Mouse (Mus musculus) spleen, postnatal 36 days (tissue): ENCODE data around the gene Ipmk.

Experiments used
- DNase-seq, 2 experiments: peaks; one replicate each; pipeline ENCODE4 v3.0.0; 2022; ENCODE audit warnings: low spot score in 2 of 2, mixed read lengths in 1 of 2

Ipmk gene

DNA sequence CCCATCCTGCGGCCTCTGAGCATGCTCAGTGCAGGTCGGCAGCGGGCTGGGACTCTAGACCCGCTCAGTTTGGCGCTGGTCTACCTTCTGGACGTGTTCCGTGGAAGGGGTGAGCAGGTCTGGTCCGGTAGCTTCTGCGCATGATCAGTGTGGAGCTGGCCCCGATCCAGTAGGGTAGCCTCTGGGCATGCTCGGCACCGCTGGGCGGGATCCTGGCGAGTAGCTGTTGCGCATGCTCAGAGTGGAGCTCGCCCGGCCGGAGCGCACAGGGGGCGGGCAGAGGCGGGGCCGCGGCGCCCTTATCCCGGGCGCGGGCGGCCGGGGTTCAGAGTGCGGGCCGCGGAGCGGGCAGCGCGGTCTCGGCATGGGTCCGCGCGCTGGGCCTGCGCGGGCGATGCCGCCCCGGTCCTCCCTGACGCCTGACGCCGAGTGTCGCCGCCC lies at the start of gene Ipmk:
Gene Ipmk, plus strand, starts transcription at position 255 of the 441 bp plus-strand sequence.
- DNase-seq, result peak; percentile 98

DNA sequence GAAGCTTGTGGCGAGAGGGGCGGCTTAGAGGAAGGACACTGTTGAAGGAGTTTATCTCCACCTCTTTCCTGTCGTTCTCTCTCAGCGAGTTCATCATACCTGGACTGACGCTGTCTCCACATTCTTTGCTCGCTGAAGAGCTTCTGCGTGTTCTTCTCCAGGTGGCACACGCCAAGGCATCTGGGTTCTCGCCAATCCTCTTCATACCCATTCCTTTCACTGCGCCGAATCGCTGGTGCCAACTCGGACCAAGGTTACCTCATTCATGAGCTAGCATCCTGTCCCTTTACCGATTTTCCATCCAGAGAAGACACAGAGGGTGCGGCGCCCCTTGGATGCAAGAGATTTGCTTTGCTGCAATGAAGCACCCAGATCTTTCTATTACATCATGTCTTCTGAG lies 47.4 kb upstream of the Ipmk start:
- no peak for DNase-seq

DNA sequence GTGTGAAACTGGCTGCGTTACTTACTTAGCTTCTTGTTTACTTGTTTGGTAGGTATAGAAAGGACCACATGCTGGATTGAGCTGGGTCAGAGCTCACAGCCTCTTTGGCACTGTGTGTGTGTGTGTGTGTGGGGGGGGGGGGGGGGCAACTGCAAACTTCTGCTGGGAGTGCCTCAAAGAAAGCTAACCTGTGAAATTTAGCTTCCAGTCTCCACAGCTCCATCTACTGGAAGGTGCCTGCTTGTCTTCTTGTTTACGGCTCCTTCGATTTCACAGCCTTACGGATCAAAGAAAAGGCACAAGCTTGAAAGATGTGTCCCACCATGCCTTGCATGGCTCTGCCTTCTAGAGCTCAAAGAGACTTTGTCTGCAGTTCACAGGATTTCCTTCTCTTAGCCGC lies 45.1 kb upstream of the Ipmk start:
- DNase-seq, result peak in 1 of 2 experiments; percentile 12

DNA sequence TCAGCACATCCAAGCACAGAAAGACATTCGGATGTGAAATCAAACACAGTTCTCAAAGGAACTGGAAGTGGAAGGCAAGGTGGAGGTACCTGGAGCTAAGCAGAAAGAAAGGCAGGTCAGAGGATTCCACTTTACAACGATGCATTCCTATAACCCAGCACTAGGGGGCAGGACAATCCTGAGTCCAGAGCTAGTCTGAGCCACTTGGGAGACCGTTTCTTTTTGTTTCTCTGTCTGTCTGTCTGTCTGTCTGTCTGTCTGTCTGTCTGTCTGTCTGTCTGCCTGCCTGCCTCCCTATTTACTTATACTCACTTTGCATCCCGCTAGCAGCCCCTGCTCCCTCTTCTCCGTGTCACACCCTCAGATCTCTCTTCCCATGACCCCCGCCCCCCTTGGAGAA lies 41.4 kb upstream of the Ipmk start:
- peak in 1 of 2 experiments; percentile 21 for DNase-seq

DNA sequence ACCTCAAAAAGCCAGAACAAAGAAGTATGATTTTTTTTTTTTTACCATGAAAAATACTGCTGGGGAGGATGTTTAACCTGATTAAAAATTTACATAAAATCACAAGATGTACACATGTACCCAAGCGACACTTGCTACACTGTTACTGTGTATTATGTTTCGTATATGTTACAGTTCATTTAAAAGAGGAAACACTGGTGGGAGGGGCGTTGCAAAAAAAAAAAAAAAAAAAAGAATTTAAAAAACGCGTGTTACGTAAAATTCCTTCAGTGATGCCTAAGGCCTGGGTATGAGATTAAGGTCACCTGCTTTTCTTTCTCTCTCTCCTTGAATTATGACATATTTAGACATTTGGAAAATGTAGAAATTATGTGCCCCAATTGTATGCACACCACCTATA lies 40.8 kb upstream of the Ipmk start:
- no peak for DNase-seq

DNA sequence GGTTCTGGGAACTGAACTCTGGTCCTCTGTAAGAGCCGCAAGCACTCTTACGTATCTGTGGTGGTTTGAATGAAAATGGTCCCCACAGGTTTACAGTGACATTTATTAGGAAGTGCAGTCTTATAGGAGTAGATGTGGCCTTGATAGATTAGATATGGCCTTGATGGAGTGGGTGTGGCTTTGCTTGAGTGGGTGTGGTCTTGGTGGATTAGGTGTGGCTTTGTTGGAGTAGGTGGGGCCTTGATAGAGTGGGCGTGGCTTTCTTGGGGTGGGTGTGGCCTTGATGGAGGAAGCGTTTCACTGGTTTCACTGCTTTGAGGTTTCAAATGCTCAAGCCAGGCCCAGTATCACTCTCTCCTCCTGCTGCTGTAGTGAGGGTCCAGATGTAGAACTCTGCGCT lies 39.4 kb upstream of the Ipmk start:
- DNase-seq, result no peak

DNA sequence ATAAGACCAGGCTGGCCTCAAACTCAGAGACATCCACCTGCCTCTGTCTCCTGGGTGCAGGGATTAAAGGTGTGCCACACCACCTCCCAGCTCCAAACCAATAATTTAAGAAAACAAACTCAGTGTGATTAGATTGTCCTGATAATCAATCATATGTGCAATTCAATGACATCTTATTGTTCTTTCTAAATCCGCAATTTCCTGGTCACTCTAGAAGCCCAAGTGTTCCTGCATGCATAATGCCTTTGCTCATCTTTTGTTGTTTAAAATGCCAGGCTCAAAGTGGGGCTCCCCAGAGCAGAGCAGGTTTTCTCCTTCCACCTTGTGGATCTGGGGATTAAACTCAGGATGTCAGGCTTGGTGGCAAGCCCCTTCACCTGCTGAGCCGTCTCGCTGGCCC lies 37.3 kb upstream of the Ipmk start:
- no peak for DNase-seq

DNA sequence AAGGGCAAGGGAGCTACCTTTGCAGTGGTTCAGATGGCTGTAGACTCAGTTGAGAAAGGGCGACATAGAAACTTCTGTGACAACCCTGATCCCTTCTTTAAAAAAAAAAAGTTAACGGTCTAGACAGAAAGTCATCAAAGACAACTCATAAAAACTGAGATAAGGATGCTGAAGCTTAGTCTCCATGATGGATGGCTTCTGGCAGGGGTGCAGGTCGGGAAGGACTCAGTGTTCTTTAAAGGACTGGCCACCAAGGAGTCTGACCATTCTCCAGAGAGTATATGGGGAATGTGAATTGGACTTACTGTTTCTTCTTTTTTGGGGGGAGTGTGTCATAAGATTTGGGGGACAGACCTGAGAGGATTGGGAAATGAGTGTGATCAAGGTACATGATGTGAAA lies 33.0 kb upstream of the Ipmk start:
- DNase-seq, result no peak

DNA sequence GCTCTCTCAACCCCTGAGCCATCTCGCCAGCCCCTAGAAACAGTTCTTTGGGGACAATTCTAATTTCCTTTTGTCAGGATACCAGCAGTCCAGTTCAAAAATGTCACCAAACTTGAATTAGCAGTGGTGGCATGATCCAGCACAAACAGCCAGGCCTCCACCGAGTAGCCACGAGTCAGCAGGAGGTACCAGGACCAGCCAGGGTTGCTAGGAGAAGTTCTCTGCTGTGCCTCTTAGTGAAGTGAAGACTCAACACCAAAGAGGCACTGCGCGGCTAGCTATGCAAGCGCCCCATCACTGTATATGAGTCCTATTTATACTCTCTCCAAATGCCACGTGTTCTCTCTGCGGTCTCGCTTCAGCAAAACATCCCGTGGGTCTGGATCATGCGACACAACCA lies 31.5 kb upstream of the Ipmk start:
- DNase-seq, result no peak

DNA sequence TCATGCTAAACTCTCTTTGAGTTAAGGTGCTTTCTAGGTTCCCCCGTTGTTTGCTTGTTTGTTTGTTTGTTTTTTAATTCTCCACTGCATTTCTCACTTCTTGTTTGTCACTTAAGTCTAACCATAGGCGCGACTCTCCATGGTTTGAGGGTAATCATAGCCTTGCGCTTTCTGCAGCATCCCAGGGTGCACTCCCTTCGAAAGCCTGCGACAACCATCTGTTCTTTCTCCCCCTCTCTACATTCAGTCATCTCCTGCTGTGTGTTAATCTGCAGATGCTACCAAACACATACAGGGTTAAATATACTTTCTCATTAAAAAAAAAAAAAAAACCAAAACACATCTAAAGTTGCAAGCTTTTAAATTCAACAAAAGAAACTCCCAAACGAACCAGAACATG lies 31.1 kb upstream of the Ipmk start:
- no peak for DNase-seq

DNA sequence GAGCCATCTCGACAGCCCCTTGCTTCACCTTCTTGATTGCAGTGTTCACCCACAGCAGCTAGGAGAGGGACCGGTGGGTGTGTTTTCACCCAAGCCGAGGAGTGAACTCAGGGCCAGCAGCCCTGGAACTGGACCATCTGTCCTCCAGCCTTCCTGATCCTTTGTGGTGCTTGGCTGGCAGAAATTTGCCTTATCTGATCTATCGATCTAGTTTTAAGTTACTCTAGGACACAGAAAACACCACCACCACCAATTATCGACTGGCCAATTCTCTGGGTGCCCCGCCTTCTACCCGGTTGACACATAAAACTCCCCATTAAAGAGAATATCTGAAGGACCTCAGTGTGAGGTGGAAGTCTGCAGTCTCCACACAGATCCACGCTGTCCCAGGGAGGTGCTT lies 23.9 kb upstream of the Ipmk start:
- DNase-seq, result no peak

DNA sequence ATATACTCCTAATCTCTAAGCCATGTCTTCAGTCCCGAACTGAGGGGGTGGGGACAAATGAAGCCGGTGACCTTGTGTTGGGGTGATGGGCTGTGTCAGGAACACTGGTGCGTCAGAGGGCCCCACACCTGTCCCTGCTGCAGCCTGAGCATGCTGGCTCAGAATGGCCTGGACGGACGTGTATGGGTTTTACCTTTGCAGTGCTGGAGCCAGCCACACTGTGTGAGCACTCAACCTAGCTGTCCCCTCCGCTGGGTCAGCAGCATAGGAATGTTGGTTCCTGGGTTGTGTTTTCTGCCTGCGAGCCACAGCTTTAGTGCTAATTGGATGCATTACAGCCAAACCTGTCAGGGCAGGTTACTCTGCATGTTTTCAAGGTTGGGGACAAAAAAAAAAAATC lies 21.4 kb upstream of the Ipmk start:
- DNase-seq, result no peak

DNA sequence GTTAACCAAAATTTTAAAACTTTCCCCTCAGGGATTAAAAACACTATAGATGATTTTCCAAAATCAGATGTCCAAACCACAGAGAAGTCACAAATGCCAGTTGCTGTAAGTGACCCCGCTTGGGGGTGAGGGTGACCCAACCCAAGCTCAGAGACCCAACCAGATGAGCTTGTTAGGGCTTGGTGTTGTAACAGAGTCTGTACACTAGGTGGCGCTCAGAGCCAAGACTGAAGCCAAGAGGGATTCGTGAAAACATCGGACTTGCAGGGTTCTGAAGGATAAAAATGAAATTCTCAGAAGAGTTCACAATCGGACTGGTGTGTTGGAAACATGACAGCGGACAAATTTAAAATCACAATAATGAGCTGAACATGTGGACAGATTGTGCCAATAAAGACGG lies 20.8 kb upstream of the Ipmk start:
- peak; percentile 43 to 58 for DNase-seq

DNA sequence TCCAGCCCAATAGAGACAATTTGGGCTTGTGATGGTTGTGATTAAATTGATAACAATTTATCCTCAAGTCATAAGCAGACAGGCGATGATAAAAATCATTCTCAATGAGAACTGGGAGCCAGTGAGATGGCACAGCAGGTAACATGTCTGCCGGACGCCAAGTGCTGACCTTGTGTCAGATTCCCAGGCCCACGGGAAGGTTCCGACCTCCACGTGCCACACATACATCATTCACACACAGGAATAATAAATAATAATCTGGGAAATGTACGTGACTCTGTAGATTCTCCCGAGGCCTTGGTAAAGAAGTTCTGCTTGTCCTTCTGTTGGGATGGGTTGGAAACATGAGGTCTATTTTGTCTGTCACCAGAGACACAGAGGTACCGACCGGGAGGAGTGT lies 20.2 kb upstream of the Ipmk start:
- no peak for DNase-seq

DNA sequence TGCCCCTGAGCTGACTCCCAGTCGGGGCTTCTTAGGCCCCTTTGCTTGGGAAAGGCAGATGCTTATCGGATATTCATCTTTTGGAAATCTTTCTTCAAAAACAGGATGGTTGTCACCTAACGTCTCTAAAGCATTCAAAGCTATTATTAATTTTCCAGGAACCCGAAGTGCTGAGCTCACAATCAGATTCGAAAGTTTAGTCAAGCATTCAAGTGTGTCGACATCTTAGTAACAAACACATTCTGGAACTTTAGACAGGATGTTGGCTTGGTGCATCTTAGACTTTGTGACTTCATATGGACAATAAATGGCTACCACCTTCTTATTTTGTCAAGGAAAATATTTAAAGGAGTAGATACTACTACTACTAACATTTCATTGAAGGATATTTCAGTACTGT lies 19.2 kb upstream of the Ipmk start:
- DNase-seq, result no peak

DNA sequence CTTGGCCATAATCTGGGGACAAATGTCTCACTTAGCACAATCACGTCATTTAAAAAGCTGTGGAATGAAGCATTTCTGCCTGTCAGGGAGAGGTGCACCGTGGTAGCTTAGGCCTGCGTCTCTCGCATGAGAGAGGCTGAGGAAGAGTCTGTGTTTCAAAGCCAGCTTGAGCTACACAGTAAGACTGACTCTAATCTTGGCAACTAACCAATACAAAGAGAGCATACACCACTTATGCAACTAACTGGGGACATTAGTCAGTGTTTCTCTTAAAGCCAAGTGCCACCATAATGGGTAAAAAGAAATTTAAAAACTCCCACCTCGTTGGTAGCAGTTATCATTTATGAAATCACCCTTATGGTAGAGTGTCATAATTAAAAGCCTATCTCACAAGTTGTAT lies 18.7 kb upstream of the Ipmk start:
- DNase-seq, result no peak

DNA sequence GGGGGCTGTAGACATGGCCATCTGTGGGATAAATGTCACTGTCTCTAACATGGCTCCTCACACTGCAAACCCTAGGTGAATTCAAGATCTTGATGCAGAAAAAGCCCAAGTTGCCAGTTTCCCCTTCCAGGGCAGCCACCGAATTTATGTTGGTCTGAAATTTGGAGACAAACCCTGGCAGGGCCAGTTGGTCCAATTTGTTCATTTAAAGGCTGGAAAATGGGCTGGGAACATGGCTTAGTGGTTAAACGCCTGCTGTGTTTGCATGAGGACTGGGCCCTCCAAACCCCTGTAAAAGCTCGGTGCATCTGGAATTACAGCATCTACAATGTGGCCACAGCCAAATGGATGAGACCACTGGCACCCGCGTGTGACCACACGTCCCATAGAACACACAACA lies 18.3 kb upstream of the Ipmk start:
- DNase-seq, result no peak

DNA sequence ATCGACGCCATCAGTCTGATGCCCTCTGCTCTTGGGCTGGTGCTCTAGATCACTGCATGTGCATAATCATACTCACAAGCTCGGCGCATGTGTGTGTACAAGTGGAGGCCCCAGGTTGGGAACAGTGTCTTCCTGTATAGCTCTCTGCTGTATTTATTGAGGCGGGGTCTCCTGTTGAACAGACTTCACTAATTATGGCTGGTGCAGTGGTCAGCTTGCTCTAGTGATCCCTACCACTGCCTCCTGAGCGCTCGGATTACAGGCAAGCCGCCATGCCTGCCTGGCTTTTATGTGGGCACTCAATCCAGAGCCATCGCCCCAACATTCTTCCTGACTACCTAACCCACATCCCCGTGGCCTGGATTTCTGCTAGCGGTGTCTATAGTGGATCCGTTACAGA lies 17.5 kb upstream of the Ipmk start:
- DNase-seq, result no peak

DNA sequence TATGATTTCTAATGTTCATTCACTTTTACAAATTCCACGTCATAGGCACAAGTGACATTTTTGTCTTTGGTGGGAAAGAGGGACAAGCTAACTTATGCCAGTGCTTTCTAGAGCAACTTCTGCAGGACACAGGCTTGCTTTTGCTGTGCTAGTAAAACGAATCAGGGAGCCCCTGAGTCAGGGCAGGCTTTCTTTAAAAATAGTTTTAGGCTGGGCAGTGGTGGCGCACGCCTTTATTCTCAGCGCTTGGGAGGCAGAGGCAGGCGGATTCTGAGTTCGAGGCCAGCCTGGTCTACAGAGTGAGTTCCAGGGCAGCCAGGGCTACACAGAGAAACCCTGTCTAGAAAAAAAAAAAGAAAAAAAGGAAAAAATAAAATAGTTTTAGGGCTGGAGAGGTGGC lies 15.7 kb upstream of the Ipmk start:
- no peak for DNase-seq

DNA sequence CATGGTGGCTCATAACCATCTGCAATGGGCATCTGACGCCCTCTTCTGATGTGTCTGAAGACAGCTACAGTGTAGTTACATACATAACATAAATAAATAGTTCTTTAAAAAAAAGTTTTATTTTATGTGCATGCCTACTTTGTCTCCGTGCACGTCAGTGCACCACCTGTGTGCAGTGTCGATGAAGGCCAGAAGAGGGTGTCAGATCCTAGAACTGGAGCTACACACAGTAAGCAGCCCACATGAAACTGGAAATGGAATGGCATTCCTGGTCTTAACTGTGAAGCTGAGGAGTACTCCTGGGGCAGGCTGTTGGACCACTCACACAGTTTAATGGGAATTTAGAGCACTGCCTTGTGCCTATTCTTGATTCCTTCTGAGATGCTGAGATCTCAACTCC lies 15.2 kb upstream of the Ipmk start:
- no peak for DNase-seq

DNA sequence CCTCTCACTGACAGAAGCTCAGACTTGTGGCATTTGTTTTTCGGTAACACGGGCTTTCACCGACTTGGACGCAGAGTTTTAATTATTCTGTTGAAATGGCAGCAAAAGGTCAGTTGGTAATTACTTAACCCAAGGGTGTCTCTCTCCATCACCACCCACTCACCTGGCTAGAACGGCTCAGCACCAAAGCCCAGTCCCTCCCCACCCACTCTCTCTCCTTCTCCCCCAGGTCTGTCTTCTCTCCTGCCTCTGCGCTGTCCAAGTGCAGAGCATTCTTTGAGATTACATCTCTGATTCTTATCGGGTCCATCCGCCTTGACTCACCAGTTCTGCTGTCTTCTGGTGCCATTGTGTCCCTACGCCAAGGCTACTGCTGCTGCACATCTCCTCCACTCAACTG lies 14.7 kb upstream of the Ipmk start:
- DNase-seq, result no peak

DNA sequence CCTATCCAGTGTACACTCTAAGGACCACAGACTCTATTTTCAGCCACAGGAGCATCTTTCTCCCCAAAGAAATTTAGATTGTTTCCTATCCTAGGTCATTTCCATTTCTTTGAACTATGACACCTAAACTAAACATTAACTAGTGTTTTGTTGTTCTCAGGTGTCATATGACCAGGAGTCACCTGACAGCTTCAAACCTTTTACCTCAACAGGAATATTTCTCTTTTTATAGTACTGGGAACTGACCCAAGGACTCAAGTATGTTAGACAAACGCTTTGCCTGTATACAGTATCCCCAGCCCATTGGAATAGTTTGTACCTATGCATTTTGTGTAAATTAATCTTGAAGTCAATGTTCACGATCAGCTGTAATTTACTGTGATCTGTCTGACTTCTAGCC lies 9.8 kb upstream of the Ipmk start:
- no peak for DNase-seq

DNA sequence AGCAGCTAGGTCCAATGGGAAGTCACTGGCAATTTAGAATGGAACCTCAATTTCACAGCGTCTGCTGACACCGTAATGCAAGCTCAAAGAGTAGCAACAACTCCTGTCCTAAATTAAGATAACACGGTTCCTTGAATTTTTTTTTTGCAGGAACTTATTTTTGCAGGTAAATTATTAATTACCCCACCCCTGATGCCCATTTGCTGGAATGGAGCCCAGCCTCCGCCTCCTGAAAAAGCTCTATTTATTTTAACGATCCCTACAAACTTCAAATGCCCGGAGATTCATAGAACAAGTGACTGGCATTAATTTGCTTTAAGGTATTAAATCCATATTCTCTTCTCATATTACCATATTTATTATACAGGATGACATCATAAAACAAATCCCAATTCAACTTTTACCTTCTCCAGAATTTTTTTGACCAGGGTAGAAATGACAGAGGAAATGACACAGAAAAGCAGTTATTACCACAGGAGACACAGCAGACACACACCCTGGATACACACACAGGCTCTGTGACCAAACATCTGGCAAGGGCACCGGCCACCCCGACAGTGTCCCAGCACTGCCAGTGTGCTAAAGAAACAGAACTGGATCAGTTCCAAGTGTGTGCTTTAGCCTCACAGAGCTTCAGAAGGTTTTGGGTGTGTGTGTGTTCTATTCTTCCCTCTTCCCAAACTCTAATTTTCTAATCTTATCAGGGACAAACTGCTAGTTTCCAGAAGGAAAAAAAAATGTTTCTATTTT lies 9.2 kb upstream of the Ipmk start:
- no peak for DNase-seq

DNA sequence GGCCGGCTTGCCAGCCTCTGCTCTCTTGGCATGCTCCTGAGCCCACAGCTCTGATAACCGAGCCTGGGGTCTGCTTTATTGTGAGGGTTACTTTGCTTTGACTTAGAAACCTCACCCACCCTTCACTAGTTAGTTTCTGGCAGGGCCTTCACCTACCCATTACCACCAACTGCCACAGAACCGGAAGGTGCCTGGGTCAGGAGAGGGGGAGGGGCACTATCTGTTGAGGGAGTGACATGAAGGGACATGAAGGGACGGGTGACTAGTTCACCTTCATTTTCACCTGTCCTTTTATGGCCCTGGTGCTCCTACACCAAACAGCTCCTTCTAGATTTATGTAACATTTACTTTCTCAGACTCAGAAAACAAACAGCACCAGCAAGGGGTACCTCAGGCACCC lies 8.1 kb upstream of the Ipmk start:
- no peak for DNase-seq
